Mouse (Mus musculus): ENCODE results near the gene Gm21190.
"Not testable (repeated sequence)": the region's sequence is repeated elsewhere in the genome, so short reads cannot be mapped to it uniquely, and the experiment has no call there.

Gm21190 gene

GRCm38 (mm10) chr5:15529122-15529521, at the start of gene Gm21190:
Gene Gm21190, minus strand, starts transcription at chr5:15529222.
- not testable (repeated sequence) for DNase-seq (ENCODE audit: low spot score)

- DNase-seq (ENCODE audit: low spot score), result not testable (repeated sequence)
These were observed 48.0 kb upstream of the Gm21190 start, which contains the start of gene Gm21083 for GRCm38 (mm10) chr5:15577033-15577432. Gene Gm21083, plus strand, starts transcription at chr5:15577333.

- DNase-seq (ENCODE audit: low spot score), result not testable (repeated sequence)
These were observed 44.7 kb upstream of the Gm21190 start for GRCm38 (mm10) chr5:15573735-15574134.

GRCm38 (mm10) chr5:15561425-15562264, 32.6 kb upstream of the Gm21190 start:
- not testable (repeated sequence) for DNase-seq (ENCODE audit: low spot score)

GRCm38 (mm10) chr5:15558654-15559053, 29.6 kb upstream of the Gm21190 start:
- DNase-seq (ENCODE audit: low spot score), result not testable (repeated sequence)

DNA sequence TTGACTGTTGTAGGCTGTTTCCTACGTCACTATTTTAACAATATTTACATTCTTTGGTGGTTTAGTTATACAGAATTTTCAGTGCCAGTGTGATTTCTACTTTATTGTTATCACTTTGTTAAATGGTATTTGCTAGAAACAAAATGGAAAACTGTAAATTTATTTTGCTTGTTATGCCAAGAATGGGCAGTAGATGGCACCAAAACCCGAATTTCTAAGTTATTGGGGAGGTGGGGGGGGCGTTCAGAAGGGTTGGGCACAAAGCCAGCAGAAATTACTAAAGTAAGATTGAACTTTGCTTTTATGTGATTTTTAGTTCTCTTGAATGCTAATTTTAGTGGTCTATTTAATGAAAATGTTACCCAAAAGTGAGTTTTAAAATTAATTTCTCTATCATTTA, 20.6 kb upstream of the Gm21190 start:
- DNase-seq (ENCODE audit: low spot score), result not testable (repeated sequence)

GRCm38 (mm10) chr5:15549134-15549533, 20.1 kb upstream of the Gm21190 start:
- not testable (repeated sequence) for DNase-seq (ENCODE audit: low spot score)

- DNase-seq (ENCODE audit: low spot score), result not testable (repeated sequence)
These were observed 19.6 kb upstream of the Gm21190 start for GRCm38 (mm10) chr5:15548642-15549041.

DNA sequence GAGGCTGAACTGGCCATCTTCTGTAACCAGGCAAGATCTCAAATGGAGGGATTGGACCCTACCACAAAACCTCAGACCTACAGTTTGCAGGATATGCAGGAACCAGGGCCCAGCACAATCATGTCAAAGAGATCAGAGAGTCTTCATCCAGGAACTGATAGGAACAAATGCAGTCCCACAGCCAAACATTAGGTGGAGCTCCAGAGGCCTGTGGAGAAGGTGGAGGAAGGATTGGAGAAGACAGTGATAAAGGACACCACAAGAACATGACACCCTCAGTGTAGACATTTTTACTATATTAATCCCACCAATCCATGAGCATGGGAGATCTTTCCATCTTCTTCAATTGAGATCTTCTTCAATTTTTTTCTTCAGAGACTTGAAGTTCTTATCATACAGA, 6.6 kb downstream of the Gm21190 start:
- peak; percentile 12 for DNase-seq (ENCODE audit: low spot score)

GRCm38 (mm10) chr5:15522028-15522427, 7.0 kb downstream of the Gm21190 start:
- DNase-seq (ENCODE audit: low spot score), result not testable (repeated sequence)

- peak; percentile 5 for DNase-seq (ENCODE audit: low spot score)
These were observed 8.6 kb downstream of the Gm21190 start for GRCm38 (mm10) chr5:15520418-15520817.

GRCm38 (mm10) chr5:15517150-15517549, 11.9 kb downstream of the Gm21190 start:
- not testable (repeated sequence) for DNase-seq (ENCODE audit: low spot score)

GRCm38 (mm10) chr5:15512236-15512635, 16.8 kb downstream of the Gm21190 start:
- not testable (repeated sequence) for DNase-seq (ENCODE audit: low spot score)

- not testable (repeated sequence) for DNase-seq (ENCODE audit: low spot score)
These were observed 19.1 kb downstream of the Gm21190 start for GRCm38 (mm10) chr5:15509911-15510310.

DNA sequence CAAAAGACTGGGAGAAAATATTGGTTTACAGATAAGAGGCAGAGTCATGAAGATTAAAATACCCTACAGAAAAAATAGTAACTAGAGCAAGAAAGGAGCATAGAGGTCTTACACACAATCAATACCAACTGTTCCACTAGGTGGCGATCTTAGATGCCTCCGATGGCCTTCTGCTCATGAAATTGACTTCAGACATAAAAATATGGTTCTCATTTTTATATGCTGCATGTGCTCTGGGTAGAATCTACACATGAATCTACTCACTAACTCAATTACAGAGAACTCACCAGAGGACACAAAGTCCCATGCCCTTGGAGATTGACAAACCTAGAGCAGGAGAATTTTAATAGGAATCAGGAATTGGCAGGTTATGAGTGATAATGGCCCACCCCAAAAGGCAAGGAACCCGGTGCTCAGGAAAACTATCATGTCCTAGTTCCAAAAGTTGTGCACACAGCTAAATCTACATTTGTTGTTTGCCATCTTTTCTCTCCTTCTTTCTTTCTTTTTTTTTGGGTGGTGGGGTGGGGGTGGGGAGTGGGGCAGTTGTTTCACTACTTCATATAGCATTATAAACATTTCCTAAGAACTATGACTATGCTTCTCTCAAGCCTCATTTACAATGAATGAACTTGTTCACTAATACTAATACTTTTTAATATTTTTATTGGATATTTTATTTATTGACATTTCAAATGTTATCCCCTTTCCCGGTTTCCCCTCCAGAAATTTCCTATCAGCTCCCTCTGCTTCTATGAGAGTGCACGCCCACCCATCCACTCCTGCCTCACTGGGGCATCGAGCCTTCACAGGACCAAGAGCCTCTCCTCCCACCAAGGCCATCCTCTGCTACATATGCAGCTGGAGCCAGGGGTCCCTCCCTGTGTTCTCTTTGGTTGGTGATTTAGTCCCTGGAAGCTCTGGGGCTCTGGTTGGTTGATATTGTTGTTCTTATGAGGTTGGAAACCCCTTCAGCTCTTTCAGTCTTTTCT, 20.3 kb downstream of the Gm21190 start:
- DNase-seq (ENCODE audit: low spot score), result not testable (repeated sequence)

GRCm38 (mm10) chr5:15507757-15508459, 21.1 kb downstream of the Gm21190 start:
- not testable (repeated sequence) for DNase-seq (ENCODE audit: low spot score)

DNA sequence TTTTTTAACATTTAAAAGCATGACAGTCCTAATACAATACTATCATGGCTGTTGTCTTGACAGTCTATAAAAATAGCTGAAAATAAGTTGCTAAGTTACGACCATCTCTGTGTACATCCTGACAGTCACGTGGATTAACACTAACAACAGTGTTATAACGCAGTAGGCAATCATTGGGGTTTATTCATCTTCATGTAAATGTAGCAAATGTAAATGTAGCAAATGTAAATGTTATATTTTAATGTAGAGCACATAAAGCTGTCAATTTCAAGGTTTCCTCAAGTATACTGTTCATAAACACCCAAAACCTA, 21.8 kb downstream of the Gm21190 start:
- DNase-seq (ENCODE audit: low spot score), result no peak

DNA sequence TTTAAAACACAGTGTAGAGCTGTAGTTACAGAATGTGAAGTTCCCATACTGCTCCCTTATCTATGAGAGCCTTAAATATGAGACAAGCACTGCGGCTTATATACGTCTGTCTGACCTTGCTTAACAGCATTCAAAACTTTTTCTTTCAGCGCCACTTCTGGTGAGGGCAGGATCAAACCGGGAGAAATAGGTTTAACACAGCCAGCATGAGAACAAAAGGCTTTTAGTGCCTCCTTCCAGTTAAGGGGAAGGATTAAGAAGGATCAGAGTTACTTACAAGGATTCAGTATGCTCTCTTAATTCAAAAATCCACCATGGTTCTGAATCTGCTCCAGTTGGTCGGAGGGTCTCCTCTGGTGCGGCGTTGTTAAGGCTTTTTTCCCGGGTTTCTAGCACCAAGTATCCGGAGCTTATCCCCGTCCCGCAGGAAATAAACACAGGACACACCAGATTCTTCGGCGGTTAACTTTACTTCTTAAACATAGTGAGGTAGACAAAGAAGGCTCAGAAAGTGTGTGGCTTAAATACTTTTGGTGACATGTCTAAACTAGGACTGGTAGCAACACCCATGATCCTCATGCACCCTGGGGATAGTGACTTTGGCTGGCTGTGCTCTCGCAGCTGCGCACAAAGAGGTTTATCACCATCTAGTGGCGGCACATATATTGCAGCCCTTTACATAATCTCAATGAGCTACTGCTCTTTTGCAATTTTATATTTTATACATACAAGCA, 22.3 kb downstream of the Gm21190 start:
- DNase-seq (ENCODE audit: low spot score), result peak; percentile 18

DNA sequence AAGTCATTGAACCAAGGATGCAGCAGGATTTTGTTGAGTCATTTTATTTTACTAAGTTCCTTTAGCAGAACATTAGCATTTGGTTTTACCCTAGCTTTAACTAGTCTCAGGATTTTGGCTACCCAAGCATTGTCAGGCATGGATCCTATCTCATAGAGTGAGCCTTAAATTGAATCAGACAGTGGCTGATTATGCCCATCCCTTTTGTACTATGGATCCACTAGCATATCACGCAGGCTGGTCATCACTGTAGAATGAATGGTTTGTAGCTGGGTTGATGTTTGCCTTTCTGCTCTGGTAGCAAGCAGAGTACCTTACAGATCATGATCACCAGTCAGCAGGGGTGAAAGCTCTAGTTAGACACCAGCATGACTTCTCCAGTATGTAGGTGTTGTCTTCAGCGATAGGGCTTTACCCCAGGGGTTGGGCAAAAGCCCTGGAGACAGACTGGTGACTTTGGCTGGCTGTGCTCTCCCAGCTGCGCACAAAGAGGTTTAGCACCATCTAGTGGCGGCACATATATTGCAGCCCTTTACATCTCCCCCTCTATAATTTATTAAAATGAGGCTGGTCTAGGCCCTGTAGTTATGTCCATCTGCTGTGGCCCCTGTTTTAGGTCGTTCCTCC, 30.1 kb downstream of the Gm21190 start:
- peak; percentile 33 for DNase-seq (ENCODE audit: low spot score)

DNA sequence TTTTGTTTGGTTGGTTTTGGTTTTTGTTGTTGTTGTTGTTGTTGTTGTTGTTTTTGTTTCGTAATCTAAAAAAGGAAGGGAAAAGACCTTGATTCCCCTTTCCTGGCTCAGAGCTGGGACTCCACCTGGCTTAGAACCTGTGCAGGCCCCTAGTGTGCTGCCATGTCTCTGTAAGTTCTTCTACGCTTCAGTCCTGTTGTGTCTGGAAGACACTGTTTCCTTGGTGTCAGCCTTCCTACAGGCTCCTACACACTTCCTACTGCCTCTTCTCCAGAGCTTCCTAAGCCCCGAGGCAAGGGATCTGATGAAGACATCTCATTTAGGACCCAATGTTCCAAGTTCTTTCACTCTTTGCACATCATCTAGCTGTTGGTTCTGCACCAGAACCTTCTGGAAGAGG, 30.7 kb downstream of the Gm21190 start:
- DNase-seq (ENCODE audit: low spot score), result not testable (repeated sequence)

DNA sequence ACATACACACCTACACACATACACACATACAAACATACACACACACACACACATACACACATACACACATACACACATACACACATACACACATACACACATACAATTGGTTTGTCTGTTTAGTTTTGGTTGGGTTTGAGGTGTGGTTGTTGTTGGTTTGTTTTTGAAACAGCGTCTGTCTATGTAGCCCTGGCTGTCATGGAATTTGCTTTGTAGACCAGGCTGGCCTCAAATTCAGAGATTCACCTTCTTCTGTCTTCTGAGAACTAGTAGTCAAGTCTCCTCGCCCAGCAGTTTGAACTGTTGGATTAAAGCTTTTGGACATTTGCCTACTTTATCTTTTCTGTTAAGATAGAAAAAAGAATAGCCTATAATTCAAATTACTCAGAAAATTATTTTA, 38.1 kb downstream of the Gm21190 start:
- not testable (repeated sequence) for DNase-seq (ENCODE audit: low spot score)
